25 mouse cellular contexts compared by ENCODE assay signal in genomic region chr2:70836306-70836651, GRCm38 (mm10). TPM values are rescaled to one million over a fixed set of nuclear protein-coding genes. Genes with fewer than 3 reads are reported as not detected.
DNase-seq lines count a peak whose midpoint lies in the region; ATAC-seq and TF ChIP-seq lines count a peak whose summit lies in the region.
"Had no signal": no experiment of that assay in that cellular context is flagged by ENCODE, and none has a peak within 500 bp of the region (broad histone marks: within the 10 kb centered on the region; RNA-seq: fewer than 3 reads in every experiment).

No protein-coding gene starts in this region.

- ATAC-seq in CD4-positive, CD25-positive, alpha-beta regulatory T cell, adult 4 months, result peak; percentile 44
- no peak for ATAC-seq in midbrain, embryonic 16.5 days
- ATAC-seq: forebrain, embryonic 14.5 days; midbrain, embryonic 13.5 days had no signal

- no peak for TF ChIP-seq CTCF in olfactory bulb, adult 2 months (IDR thresholded peaks at IDR 0.05; ENCODE audit: insufficient read depth, low read depth, low read length)

- H3K9me3 ChIP-seq in midbrain, embryonic 16.5 days (replicated peaks; ENCODE audit: control insufficient read depth, low read length, poor library complexity, severe bottlenecking), result no peaks in the 10 kb centered on the region
- H3K9me3 ChIP-seq: embryonic facial prominence, embryonic 12.5 days; heart, embryonic 12.5 days; limb, embryonic 13.5 days; lung, embryonic 15.5 days; midbrain, embryonic 13.5 days had no signal

- TF ChIP-seq POLR2A in olfactory bulb, adult 2 months (IDR thresholded peaks at IDR 0.05; ENCODE audit: insufficient read depth, low read depth, low read length), result no peak

- H3K27ac ChIP-seq in olfactory bulb, adult 2 months (ENCODE audit: insufficient read depth, low read depth, low read length), result 0 out of 2 replicates have a peak overlapping the region, but pooled peaks have one; percentile 37
- H3K27ac ChIP-seq in midbrain, embryonic 16.5 days (ENCODE audit: low read length), result no peak overlapping the region
- H3K27ac ChIP-seq: embryonic facial prominence, embryonic 12.5 days; heart, adult 2 months; hindbrain, embryonic 14.5 days; limb, embryonic 13.5 days; lung, embryonic 15.5 days; midbrain, embryonic 13.5 days had no signal

- no peak overlapping the region for H3K4me2 ChIP-seq in midbrain, embryonic 16.5 days (ENCODE audit: low read length)
- H3K4me2 ChIP-seq: embryonic facial prominence, embryonic 12.5 days; heart, embryonic 12.5 days; hindbrain, embryonic 14.5 days; limb, embryonic 13.5 days; liver, embryonic 11.5 days; lung, embryonic 15.5 days; midbrain, embryonic 13.5 days had no signal

- peak; percentile 15 for DNase-seq in thymus, postnatal 0 days (ENCODE audit: low spot score)
- no peak for DNase-seq in thymus, postnatal 10 days (ENCODE audit: low spot score in 2 of 2)
- DNase-seq in frontal cortex, postnatal 25 days (ENCODE audit: low spot score in 2 of 2), result no peak
- DNase-seq: adrenal gland, postnatal 14 days; cerebellum, adult 11 months; cerebellum, adult 9-10 months; embryo, embryonic 11 days; gastrocnemius, postnatal 25 days; heart, adult 2 months; heart, postnatal 4 days; kidney, adult 11 months; kidney, postnatal 25 days; right cerebral cortex, adult 18-20 months; right cerebral cortex, postnatal 4 days had no signal

- no peaks in the 10 kb centered on the region for H3K4me1 ChIP-seq in olfactory bulb, adult 2 months (ENCODE audit: control insufficient read depth, insufficient read depth, low read length)
- no peaks in the 10 kb centered on the region for H3K4me1 ChIP-seq in midbrain, embryonic 16.5 days (ENCODE audit: control insufficient read depth, insufficient read depth, low read length)
- H3K4me1 ChIP-seq: embryonic facial prominence, embryonic 12.5 days; heart, embryonic 12.5 days; limb, embryonic 13.5 days; midbrain, embryonic 13.5 days had no signal

- no peaks in the 10 kb centered on the region for H3K27me3 ChIP-seq in midbrain, embryonic 16.5 days (ENCODE audit: control insufficient read depth, insufficient read depth, low read depth, low read length)
- H3K27me3 ChIP-seq: embryonic facial prominence, embryonic 12.5 days; heart, embryonic 12.5 days; limb, embryonic 13.5 days; lung, embryonic 15.5 days; midbrain, embryonic 13.5 days had no signal

- 75% methylated on average over 4 of the region's 4 CpGs for WGBS in olfactory bulb, adult 2 months
- WGBS in midbrain, embryonic 16.5 days, result 78% methylated on average over 4 of the region's 4 CpGs

- H3K9ac ChIP-seq in midbrain, embryonic 16.5 days (ENCODE audit: low read depth, low read length), result no peak overlapping the region
- H3K9ac ChIP-seq: embryonic facial prominence, embryonic 12.5 days; heart, embryonic 12.5 days; hindbrain, embryonic 14.5 days; limb, embryonic 13.5 days; lung, embryonic 15.5 days; midbrain, embryonic 13.5 days had no signal

- H3K4me3 ChIP-seq in olfactory bulb, adult 2 months (ENCODE audit: insufficient read depth, low read depth, low read length), result no peak overlapping the region
- H3K4me3 ChIP-seq in midbrain, embryonic 16.5 days (ENCODE audit: low read depth, low read length), result no peak overlapping the region
- H3K4me3 ChIP-seq: embryonic facial prominence, embryonic 12.5 days; heart, adult 2 months; heart, embryonic 12.5 days; limb, embryonic 13.5 days; lung, embryonic 15.5 days; midbrain, embryonic 13.5 days had no signal

- no peaks in the 10 kb centered on the region for H3K36me3 ChIP-seq in midbrain, embryonic 16.5 days (ENCODE audit: control insufficient read depth, insufficient read depth, low read length)
- H3K36me3 ChIP-seq: embryonic facial prominence, embryonic 12.5 days; heart, embryonic 12.5 days; limb, embryonic 13.5 days; lung, embryonic 15.5 days; midbrain, embryonic 13.5 days had no signal

RNA-seq across cellular contexts. Expression of gene Tlk1, which starts 10.8 kb away (rescaled TPM):
- 37.0 and 45.3 TPM in 2 replicates for polyA plus RNA-seq in thymus, postnatal 0 days (2015; fragmentation: Nextera tagmentation; extraction: Ambion mirVana)
- polyA plus RNA-seq in CD4-positive, CD25-positive, alpha-beta regulatory T cell, adult 4 months (2017; shearing (Covaris generic)), result 10 to 100 TPM; 41.7 to 42.6 TPM
- not detected in 2 replicates for polyA plus RNA-seq in olfactory bulb, adult 2 months (2012; ENCODE audit: insufficient read depth, insufficient read length, low replicate concordance, missing spikeins)
- polyA plus RNA-seq in midbrain, embryonic 16.5 days (2015; fragmentation: Nextera tagmentation; extraction: Ambion mirVana), result 17.2 and 20.6 TPM in 2 replicates
